Mouse (Mus musculus) midbrain, embryonic 12.5 days (tissue): Measurements from ENCODE around the gene Xpnpep3. TPM values are rescaled to one million over a fixed set of nuclear protein-coding genes. Genes with fewer than 3 reads are reported as not detected.
"Not testable (repeated sequence)": the region's sequence is repeated elsewhere in the genome, so short reads cannot be mapped to it uniquely, and the experiment has no call there.

ENCODE experiments used
- ATAC-seq: fragments of 200-750 bp; cut with Nextera tagmentation; 2 replicates; pipeline ENCODE4 v1.8.0; 2017; ENCODE audit warnings: low read depth, moderate TSS enrichment, moderate library complexity; ENCODE audit not compliant: low FRiP score
- H3K27ac ChIP-seq: fragments of 300-500 bp; sonication (generic); replicated peaks from 2 replicates; pipeline ENCODE4 v1.5.1; 2016; ENCODE audit warnings: mild to moderate bottlenecking
- H3K27me3 ChIP-seq: fragments of 300-500 bp; sonication (generic); 2 replicates; pipeline ENCODE4 v1.6.1; 2016; ENCODE audit warnings: mild to moderate bottlenecking
- H3K36me3 ChIP-seq: fragments of 300-500 bp; sonication (generic); 2 replicates; pipeline ENCODE4 v1.6.1; 2016
- H3K4me1 ChIP-seq: fragments of 300-500 bp; sonication (generic); 2 replicates; pipeline ENCODE4 v1.6.1; 2016
- H3K4me2 ChIP-seq: fragments of 300-500 bp; sonication (generic); replicated peaks from 2 replicates; pipeline ENCODE4 v1.6.1; 2016; ENCODE audit warnings: mild to moderate bottlenecking, moderate library complexity
- H3K4me3 ChIP-seq: fragments of 300-500 bp; sonication (generic); 2 replicates; pipeline ENCODE4 v1.5.1; 2016; ENCODE audit warnings: mild to moderate bottlenecking
- H3K9ac ChIP-seq: fragments of 300-500 bp; sonication (generic); replicated peaks from 2 replicates; pipeline ENCODE4 v1.6.1; 2016; ENCODE audit warnings: mild to moderate bottlenecking, moderate library complexity
- H3K9me3 ChIP-seq: fragments of 300-500 bp; sonication (generic); 2 replicates; pipeline ENCODE4 v1.6.1; 2016; ENCODE audit warnings: mild to moderate bottlenecking
- WGBS: fragments of 180-500 bp; shearing (Covaris S2); methylation state at CpG from one replicate; pipeline ENCODE4 v1.1.7; 2016; 5-methylcytosine and 5-hydroxymethylcytosine counted together
- polyA plus RNA-seq: library from polyadenylated mRNA; unstranded; fragments of >200 nt; fragmentation: Nextera tagmentation; extraction: Ambion mirVana; gene quantifications from 2 replicates; pipeline ENCODE4 v1.2.1, GENCODE M21; 2016

Gene Xpnpep3
- polyA plus RNA-seq, 1 experiment from 2014 or later: 12.6 TPM

DNA sequence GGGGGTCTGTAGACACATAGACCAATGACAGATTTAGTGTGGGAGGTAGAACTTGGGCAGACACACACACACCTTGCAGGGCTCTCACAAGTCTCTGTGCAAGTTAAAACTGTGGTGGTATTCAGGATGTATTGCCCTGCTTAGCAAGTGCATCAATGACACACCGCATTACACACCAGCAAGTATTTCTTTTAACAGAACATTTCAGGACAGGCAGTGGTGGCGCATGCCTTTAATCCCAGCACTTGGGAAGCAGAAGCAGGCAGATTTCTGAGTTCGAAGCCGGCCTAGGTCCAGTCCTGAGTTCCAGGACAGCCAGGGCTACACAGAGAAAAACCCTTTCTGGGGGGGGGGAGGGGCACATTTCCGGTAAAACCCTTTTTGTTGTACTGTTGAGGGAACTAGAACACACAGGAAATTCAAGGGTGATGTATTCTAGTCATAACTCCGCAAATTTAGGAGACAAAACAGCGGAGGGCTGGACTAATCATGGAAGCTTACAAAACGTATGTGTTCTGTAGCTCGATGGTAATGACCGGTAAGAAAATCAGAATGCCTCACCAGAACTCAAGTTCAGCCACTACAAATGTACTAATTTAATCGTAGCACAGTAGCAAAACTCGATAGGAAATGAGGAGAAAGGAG lies 65.2 kb downstream of the Xpnpep3 start:
- no peak for ATAC-seq
- 82% methylated on average over 12 of the region's 12 CpGs for whole genome bisulfite sequencing
- Histone ChIP-seq H3K9ac (peak overlapping the region; percentile 72), H3K27me3 (no peaks in the 10 kb centered on the region), H3K4me2 (peak overlapping the region; percentile 63), H3K27ac (peak overlapping the region; percentile 83), H3K4me3 (peak overlapping the region; percentile 69), H3K9me3 (peaks cover 7% of the 10 kb centered on the region; the same call in 1 of the 2 replicates), H3K36me3 (peaks cover 17% of the 10 kb centered on the region), H3K4me1 (peaks cover 19% of the 10 kb centered on the region)

DNA sequence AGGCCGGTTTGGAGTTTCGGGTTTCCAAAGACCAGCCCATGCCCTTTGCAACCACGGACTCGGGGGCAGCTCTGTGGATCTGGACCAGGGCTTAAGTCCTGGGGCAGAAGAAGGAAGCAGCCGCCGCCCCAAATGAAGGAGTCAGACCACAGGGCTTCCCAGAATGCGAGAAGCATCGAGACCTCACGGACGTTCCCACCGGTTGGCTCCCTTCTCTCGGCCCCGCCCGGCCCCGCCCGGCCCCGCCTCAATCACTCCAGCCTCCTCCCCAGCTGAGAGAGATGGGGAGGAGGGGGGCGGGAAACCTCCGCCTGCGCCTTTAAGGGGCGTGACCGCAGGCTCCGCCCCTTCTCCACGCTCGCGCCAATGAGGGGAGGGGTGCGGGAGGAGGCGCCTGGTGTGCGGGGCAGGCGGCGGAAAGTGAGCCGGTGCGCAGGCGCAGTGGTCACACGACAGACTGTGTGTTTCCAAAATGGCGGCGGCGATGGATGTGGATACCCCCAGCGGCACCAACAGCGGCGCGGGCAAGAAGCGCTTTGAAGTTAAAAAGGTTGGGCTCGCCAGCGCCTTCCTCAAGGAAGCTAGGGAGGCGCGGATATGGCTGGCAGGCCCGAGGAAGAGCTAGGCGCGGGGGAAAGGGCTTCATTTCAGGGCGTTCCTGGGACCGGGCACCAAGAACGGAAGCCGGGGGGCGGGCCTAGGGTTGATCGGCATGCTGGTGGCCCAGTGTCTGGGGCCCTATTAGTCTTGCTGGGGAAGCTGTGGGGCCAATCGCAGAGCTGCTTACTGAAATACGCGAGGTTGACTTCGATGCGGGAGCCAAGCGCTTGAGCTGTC lies 66.2 kb downstream of the Xpnpep3 start, which contains the start of gene Rbx1:
TSS of gene Rbx1 (plus strand) at position 396 of the 837 bp plus-strand sequence.
- Histone ChIP-seq H3K36me3 (peaks cover 22% of the 10 kb centered on the region), H3K4me1 (peaks cover 19% of the 10 kb centered on the region), H3K27me3 (no peaks in the 10 kb centered on the region), H3K4me2 (peak within 1 kb of the TSS; percentile 69), H3K4me3 (peak within 1 kb of the TSS; percentile 69), H3K27ac (peak within 1 kb of the TSS; percentile 83), H3K9me3 (peaks cover 7% of the 10 kb centered on the region; the same call in 1 of the 2 replicates), H3K9ac (peak within 1 kb of the TSS; percentile 75)
- WGBS: under 1% methylated on average over 59 of the region's 62 CpGs
- ATAC-seq: peak; percentile 98

DNA sequence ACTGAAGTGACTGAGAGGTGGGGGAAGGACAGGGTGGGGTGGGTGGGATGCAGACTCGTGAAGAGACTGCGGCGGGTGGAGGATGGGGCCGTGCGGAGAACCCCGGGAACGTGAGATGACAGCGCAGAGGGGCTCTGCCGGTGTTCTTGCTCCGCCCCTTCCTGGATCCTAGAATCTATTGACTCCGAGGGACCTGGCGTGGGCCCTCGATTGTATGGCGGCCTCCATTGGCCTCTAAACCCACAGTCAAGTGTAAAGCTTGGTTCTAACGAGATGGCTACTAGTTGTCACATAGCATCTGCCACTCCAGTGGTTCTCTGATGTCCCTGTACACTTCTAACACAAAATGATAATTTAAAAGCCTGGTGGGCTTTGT lies 66.8 kb downstream of the Xpnpep3 start:
- 0% methylated on average over 15 of the region's 15 CpGs for WGBS
- Histone ChIP-seq H3K27me3 (no peaks in the 10 kb centered on the region), H3K4me3 (peak overlapping the region; percentile 69), H3K4me1 (peaks cover 19% of the 10 kb centered on the region), H3K27ac (peak overlapping the region; percentile 83), H3K9me3 (peaks cover 5% of the 10 kb centered on the region; the same call in 1 of the 2 replicates), H3K36me3 (peaks cover 28% of the 10 kb centered on the region), H3K4me2 (peak overlapping the region; percentile 69), H3K9ac (peak overlapping the region; percentile 75)
- ATAC-seq: no peak

DNA sequence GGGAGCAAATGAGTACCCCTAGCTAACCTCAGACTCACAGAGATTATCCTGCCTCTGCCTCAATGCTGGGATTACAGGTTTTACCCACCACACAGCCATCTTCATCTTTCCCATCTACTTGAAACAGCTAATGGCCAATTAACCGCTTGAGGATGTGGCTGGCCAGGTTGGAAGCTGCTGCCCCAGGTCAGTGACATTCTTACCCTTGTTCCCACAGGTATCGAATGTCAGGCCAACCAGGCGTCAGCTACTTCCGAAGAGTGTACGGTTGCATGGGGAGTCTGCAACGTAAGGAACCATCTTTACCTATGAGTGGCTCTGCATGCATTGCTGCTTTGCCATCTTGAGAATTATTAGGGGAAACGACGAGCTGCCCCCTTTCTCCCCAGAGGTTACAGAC lies 70.8 kb downstream of the Xpnpep3 start:
- Histone ChIP-seq H3K4me1 (peaks cover 12% of the 10 kb centered on the region), H3K4me2 (no peak overlapping the region), H3K9me3 (no peaks in the 10 kb centered on the region), H3K9ac (no peak overlapping the region), H3K4me3 (no peak overlapping the region), H3K27me3 (no peaks in the 10 kb centered on the region), H3K27ac (no peak overlapping the region), H3K36me3 (peaks cover 67% of the 10 kb centered on the region)
- no peak for ATAC-seq
- 88% methylated on average over 8 of the region's 8 CpGs for WGBS

DNA sequence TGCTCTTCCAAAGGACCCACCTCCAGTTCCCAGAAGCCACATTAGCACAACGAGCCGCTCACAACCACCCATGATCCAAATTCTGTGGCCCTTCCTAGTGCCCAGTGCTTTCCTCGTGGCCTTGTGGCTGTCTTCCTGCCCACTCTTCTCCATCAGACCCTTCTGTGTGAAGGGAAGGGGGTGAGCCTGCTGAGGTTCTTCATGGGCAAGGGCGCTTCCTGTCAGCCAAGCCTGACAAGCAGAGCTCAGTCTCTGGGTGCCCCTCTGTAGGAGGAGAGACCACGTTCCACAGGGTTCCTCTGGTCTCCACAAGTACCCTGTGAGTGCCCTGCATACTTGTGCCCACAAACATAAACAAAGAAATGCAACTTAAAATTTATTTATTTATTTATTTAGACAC lies 72.3 kb downstream of the Xpnpep3 start:
- WGBS: 95% methylated on average over 5 of the region's 5 CpGs
- H3K4me2 ChIP-seq: no peak overlapping the region
- H3K9me3 ChIP-seq: no peaks in the 10 kb centered on the region
- H3K4me3 ChIP-seq: no peak overlapping the region
- peaks cover 16% of the 10 kb centered on the region for H3K4me1 ChIP-seq
- H3K36me3 ChIP-seq: peaks cover 70% of the 10 kb centered on the region
- no peak overlapping the region for H3K9ac ChIP-seq
- ATAC-seq: no peak
- H3K27ac ChIP-seq: no peak overlapping the region
- no peaks in the 10 kb centered on the region for H3K27me3 ChIP-seq

DNA sequence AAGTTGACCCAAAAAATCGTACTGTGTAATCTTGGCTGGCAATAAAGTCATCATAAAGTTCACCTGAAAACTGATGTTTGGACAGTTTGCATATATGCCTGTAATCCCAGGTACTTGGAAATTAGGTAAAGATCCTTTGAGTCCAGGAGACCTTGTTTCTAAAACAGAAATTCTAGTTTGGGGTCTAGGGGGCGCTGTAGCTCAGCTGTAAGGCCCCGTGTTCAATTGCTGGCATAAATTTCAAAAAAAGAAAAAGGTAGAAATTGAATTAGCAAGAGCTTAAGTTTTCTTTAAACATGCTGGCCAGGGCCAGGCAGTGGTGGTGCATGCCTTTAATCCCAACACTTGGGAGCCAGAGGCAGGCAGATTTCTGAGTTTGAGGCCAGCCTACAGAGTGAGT lies 75.7 kb downstream of the Xpnpep3 start:
- no peaks in the 10 kb centered on the region for H3K9me3 ChIP-seq
- 49% methylated on average over 3 of the region's 3 CpGs for WGBS
- no peak overlapping the region for H3K4me2 ChIP-seq
- H3K27ac ChIP-seq: no peak overlapping the region
- H3K9ac ChIP-seq: no peak overlapping the region
- H3K36me3 ChIP-seq: peaks cover 52% of the 10 kb centered on the region
- H3K27me3 ChIP-seq: peaks cover under 1% of the 10 kb centered on the region; the same call in 1 of the 2 replicates
- no peak for ATAC-seq
- peaks cover 6% of the 10 kb centered on the region; the same call in 1 of the 2 replicates for H3K4me1 ChIP-seq
- H3K4me3 ChIP-seq: no peak overlapping the region

DNA sequence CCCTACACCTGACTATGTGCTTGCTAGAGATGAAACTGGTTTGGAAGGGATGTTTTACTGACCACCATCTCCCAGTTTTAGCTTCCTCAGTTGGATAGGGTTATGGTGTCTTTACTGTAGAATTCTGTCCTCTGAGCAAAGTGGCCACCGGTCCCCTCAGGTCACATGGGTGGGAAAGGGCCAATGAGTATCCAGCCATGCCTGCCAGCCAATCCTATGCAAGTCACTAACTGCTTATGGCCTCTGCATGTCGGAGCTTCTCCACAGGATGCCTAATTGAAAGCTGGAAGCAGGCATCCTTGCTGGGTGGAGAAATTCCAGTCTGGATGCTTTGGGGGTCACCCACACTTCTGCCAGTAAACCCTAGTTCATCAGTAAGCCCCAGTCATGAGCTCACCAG lies 76.7 kb downstream of the Xpnpep3 start:
- Histone ChIP-seq H3K27me3 (peaks cover 7% of the 10 kb centered on the region), H3K4me3 (no peak overlapping the region), H3K9ac (peak overlapping the region; percentile 5; the same call in 1 of the 2 replicates), H3K27ac (no peak overlapping the region), H3K4me2 (peak overlapping the region; percentile 32), H3K36me3 (peaks cover 43% of the 10 kb centered on the region), H3K4me1 (peaks cover 11% of the 10 kb centered on the region; the same call in 1 of the 2 replicates), H3K9me3 (no peaks in the 10 kb centered on the region)
- no peak for ATAC-seq
- whole genome bisulfite sequencing: 5% methylated on average over 2 of the region's 2 CpGs

DNA sequence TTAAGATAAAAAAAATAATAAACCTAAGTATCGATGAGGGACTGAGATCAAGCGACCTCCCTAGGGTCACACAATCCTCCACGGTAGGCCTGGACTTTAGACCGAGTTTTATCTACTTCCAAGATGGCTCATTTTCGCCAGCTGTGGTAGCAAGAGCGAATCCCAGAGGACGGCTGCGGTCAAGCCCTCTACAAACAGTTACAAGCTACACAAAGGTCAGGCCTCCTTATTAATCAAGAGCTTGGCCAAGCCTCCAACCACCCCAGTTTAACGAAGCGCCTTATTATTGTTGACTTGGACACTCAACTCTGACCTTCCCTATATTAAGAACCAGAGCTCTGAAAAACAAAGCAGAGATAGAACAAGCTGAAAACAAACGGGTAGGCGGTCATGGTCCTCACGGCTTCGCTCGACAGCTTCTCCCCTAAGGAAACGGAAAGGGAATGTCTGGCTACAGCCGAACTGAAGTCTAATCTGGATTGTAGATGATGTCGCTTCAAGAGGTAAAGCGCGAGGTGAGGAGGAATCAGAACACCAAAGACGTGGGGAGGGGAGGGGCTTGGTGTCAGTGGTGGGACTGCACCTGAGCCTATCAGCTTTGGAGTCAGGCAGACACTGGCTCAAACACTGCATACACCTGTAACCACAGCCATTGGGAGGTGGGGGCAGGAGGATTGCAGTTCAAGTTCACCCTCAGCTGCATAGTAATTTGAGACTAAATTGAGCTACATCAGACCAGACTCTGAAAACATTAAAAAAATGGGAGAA lies 79.7 kb downstream of the Xpnpep3 start:
- Histone ChIP-seq H3K36me3 (peaks cover 15% of the 10 kb centered on the region), H3K27ac (no peak overlapping the region), H3K4me1 (peaks cover 11% of the 10 kb centered on the region; the same call in 1 of the 2 replicates), H3K9ac (no peak overlapping the region), H3K27me3 (peaks cover 7% of the 10 kb centered on the region), H3K9me3 (no peaks in the 10 kb centered on the region), H3K4me3 (no peak overlapping the region), H3K4me2 (no peak overlapping the region)
- no peak for ATAC-seq
- WGBS: 68% methylated on average over 21 of the region's 21 CpGs

DNA sequence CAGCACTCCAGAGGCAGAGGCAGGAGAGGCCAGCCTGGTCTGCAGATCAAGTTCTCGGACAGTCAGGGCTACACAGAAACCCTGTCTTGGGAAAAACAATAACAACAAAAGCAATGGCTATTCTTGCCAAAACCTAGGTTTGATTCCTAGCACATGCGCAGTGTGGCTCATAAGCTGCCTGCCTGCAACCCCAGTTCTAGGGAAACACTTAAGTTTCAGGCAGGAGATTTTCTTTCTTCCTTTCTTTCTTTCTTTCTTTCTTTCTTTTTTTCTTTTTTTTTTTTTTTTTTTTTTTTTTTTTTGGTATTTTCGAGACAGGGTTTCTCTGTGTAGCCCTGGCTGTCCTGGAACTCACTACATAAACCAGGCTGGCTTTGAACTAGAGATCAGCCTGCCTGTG lies 80.3 kb downstream of the Xpnpep3 start:
- not testable (repeated sequence) for H3K9me3 ChIP-seq, H3K4me3 ChIP-seq, H3K27ac ChIP-seq, H3K27me3 ChIP-seq, H3K36me3 ChIP-seq, ATAC-seq, H3K4me2 ChIP-seq, H3K9ac ChIP-seq
- peaks cover 11% of the 10 kb centered on the region; the same call in 1 of the 2 replicates for H3K4me1 ChIP-seq
- WGBS: 78% methylated on average over 3 of the region's 3 CpGs

DNA sequence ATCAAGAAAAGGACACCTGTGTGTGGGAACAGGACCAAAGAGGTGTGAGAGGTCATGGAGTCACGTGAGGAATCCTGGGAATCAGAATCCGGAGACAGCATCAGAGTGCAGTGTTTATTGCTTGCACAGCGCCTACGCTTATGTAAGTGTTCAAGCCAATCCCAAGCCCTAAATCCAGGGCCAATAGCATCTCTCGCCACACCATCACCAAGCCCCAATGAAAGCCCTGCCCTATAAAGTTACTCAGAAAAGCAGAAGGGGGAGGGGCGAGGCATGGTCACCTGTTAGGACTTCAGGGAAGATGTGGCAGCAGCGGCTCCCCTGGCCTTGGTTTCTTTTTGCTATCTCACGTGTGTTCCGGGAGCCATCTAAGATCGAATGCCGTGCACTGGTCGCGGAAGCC lies 81.0 kb downstream of the Xpnpep3 start:
- H3K27me3 ChIP-seq: peaks cover 7% of the 10 kb centered on the region
- 17% methylated on average over 13 of the region's 13 CpGs for WGBS
- no peak for ATAC-seq
- 0 out of 2 replicates have a peak overlapping the region, but pooled peaks have one; percentile 8 for H3K9ac ChIP-seq
- no peaks in the 10 kb centered on the region for H3K9me3 ChIP-seq
- peak overlapping the region; percentile 41 for H3K4me2 ChIP-seq
- no peak overlapping the region for H3K27ac ChIP-seq
- H3K4me1 ChIP-seq: peaks cover 11% of the 10 kb centered on the region; the same call in 1 of the 2 replicates
- H3K36me3 ChIP-seq: peaks cover 1% of the 10 kb centered on the region; the same call in 1 of the 2 replicates
- H3K4me3 ChIP-seq: 0 out of 2 replicates have a peak overlapping the region, but pooled peaks have one; percentile 12

DNA sequence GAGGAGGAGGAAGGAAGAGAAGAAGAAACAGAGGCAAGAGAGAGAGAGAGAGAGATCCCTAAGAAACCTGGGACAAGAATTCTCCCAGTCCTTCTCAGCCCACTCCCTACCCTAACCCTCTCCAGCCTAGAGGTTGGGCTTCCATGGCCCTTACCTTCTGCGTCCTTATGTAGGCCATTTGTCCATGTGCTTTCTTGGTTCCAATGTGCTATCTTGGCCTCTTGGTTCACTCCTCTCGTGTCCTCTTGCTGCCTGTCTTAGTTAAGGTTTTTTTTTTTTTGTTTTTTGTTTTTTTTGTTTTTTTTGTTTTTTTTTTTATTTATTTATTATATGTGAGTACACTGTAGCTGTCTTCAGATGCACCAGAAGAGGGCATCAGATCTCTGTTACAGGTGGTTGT lies 83.0 kb downstream of the Xpnpep3 start:
- Histone ChIP-seq H3K27me3 (peaks cover 7% of the 10 kb centered on the region), H3K9me3 (no peaks in the 10 kb centered on the region), H3K4me2 (no peak overlapping the region), H3K4me1 (0 out of 2 replicates have a peak, but pooled peaks cover 4% of the 10 kb centered on the region), H3K9ac (no peak overlapping the region), H3K27ac (no peak overlapping the region), H3K36me3 (no peaks in the 10 kb centered on the region), H3K4me3 (no peak overlapping the region)
- no peak for ATAC-seq
- 77% methylated on average over 2 of the region's 2 CpGs for WGBS
